Mouse (Mus musculus) right cerebral cortex, adult 18-20 months (tissue): Measurements from ENCODE around the gene Lrsam1.
"Not testable (repeated sequence)": the region's sequence is repeated elsewhere in the genome, so short reads cannot be mapped to it uniquely, and the experiment has no call there.

Source experiments
- DNase-seq: peaks from one replicate; pipeline ENCODE4 v3.0.0; 2022; ENCODE audit warnings: mixed read lengths

The Lrsam1 gene

GRCm38 (mm10) chr2:32961192-32961995 is at the start of gene Lrsam1, which contains the start of gene Rpl12:
Gene Lrsam1, minus strand, starts transcription at chr2:32961614.
Gene Rpl12, plus strand, starts transcription at chr2:32961559.
- peak; percentile 95 for DNase-seq

DNA sequence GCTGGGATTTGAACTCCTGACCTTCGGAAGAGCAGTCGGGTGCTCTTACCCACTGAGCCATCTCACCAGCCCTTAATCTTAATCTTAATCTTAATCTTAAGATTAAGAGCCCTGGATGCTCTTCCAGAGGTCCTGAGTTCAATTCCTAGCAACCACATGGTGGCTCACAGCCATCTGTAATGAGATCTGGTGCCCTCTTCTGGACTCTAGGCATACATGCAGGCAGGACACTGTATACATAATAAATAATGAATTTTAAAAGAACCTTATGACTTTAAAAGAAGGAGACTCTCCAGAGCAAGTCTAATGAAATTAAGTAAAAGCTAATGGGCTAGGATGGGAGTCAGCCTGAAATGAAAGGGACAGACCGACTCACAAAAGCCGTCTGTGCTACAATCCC is 47.6 kb upstream of the Lrsam1 start:
- DNase-seq: not testable (repeated sequence)

- no peak for DNase-seq
Measured at GRCm38 (mm10) chr2:33005041-33005440, 43.6 kb upstream of the Lrsam1 start.

DNA sequence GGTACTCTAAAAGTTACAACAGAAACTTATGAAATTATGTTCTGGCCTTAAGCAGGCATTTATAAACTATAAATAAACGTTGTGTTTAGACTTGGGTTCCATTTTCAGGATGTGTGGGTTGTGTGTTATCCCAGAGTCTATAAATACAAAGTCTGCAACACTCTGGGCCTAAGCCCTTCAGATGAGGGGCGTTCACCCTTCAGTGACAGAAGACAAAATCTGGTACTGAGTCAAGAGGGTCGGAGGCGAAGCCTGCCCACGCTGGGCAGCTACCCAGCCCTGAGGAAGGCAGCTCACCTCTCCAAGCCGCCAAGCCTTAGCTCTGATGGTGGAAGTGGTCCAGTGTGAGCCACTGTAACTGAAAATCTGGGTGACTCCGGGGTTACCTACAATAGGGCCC is 40.7 kb upstream of the Lrsam1 start:
- DNase-seq: peak; percentile 39

DNA sequence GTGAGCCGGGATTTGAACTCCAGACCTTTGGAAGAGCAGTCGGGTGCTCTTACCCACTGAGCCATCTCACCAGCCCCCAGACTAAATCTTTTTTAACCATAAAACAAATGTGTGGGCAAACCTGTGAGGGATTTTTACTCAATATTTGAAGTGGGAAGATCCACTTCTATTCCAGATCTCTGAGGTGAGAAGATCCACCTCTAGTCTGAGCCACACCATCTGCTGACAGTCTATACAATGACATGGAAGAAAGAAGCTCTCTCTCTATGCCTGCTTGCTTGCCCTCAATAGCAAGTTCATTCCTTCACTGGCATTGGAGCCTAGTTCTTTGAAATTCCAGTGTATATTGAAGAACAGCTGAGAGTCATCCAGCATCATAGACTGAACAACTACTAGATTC is 38.3 kb upstream of the Lrsam1 start:
- DNase-seq: no peak

DNA sequence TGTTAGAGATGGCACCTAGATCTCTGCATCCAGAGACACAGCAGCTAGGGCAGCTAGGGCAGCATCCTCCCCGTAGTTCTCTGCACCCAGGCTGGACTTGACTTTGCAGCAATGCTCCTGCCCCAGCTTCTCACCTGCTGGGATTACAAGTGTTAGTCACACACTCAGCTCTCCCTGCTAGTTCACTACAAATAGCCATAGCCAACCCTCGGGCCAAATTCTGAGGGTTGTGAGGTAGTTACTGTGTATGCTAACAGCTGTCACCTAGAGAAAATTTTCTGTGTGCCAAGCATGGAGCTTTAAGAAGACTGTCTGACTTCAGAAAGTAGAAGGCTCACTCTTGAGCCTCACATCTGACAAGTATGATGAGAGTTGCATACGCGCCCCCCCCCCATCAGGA is 36.4 kb upstream of the Lrsam1 start:
- peak; percentile 30 for DNase-seq

- DNase-seq: no peak
Measured at GRCm38 (mm10) chr2:32997081-32997480, 35.7 kb upstream of the Lrsam1 start.

GRCm38 (mm10) chr2:32992130-32992529 is 30.7 kb upstream of the Lrsam1 start:
- DNase-seq: no peak

- DNase-seq: no peak
Measured at GRCm38 (mm10) chr2:32990167-32990832, 28.9 kb upstream of the Lrsam1 start.

DNA sequence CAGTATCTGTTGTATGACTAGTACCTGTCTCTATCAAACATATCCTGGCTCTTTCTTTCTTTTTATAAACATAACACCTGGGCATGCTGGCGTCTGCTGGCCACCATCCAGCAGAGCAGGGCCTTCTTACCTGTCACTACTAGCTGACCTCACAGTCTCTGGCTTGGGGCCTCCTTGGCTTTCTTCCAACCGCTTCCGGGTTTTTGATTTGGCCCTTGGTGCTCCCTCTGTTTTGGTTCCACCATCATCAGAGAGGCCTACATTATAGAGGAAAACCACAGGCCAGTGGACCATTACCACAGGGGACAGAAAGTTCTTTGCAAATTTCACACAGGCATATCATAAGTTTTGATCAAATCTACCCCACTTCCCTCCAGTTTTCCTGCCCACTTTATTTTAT is 28.0 kb upstream of the Lrsam1 start:
- no peak for DNase-seq

DNA sequence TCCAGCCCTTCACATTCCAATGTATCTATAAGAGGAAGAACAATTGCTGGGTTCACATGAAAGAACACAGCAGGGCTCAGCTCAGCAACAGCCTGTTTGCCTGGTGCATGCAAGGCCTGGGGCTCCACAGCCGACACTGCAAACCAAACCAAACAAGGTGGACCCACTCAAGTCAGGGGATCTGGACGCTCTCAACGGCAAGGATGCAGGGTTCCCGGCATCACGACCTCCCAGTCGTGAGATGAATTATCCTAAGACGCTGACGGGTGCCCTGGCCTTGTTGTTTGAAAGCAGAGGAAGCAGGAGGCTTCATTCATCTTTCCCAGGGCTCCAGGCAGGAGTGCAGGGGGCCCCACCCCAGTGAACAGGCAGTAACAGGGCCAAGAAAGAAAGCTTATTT is 24.4 kb upstream of the Lrsam1 start:
- DNase-seq: no peak

- DNase-seq: no peak
Measured at GRCm38 (mm10) chr2:32983617-32984016, 22.2 kb upstream of the Lrsam1 start.

DNA sequence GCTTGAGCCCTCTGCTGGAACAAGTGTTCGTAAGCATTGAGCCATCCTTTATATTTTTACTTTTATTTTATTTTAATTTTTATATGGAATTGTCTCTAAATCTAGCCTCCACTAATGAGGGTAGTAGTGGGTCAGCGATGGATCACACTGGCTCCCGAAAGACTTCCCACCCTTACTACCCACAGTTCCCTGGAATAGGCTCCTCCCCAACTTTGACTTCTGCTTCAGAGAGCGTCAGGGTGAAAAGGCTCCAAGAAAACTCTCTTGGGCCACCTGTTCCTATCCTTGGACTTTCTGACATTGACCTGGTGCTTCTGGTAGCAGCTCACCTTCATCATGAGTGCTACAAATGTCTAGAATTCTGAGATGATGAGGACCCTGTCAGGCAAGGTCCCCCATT is 21.3 kb upstream of the Lrsam1 start:
- no peak for DNase-seq

DNA sequence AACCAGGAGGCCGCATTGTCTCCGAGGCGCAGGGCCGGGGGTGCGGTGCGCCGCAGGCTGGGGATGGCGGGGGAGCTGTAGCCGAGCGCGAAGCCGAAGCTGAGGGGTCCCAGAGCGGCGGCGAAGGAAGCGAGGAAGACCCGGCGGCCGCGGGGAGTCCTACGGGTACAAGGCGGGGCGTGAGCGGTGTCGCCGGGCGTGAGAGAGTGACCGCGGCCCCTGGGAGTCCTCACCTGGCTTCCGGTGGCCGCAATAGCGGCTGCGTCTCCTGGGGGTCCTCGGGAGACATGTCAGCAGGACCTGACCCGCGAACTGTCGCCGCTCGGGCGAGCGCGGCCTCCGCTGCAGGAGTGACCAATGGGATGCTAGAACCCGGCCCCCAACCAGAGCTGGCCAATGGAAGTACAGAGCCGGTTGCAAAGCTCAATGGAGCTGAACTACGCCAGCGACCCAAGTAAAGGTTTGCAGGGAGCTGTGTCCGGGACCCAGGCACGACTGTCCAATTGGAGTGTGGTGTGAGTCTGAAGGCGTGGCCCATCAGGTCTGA is 20.4 kb upstream of the Lrsam1 start, which contains the start of gene Slc2a8:
Gene Slc2a8, minus strand, starts transcription at position 359 of the 547 bp plus-strand sequence.
- DNase-seq: peak; percentile 96

GRCm38 (mm10) chr2:32981281-32981680 is 19.9 kb upstream of the Lrsam1 start:
- no peak for DNase-seq

DNA sequence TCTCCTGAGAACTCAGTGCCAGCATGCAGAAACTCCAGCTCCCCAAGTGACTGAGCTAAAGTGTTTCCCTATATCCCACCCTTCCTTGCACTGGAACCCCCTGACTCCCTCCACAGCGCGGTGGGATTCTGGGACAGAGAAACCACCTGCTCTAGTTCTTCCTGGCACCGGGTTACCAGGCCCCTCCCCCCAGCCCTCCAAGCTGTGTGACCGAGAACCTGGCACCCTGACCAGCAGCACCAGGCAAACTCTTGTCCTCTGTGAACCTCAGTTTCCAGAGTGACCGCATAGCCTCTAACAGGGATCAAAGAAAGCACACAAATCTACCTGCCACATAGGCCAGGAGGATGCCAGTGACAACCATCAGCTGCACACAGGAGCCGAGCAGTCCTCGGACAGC is 18.3 kb upstream of the Lrsam1 start:
- DNase-seq: no peak

GRCm38 (mm10) chr2:32978675-32979074 is 17.3 kb upstream of the Lrsam1 start:
- DNase-seq: no peak

DNA sequence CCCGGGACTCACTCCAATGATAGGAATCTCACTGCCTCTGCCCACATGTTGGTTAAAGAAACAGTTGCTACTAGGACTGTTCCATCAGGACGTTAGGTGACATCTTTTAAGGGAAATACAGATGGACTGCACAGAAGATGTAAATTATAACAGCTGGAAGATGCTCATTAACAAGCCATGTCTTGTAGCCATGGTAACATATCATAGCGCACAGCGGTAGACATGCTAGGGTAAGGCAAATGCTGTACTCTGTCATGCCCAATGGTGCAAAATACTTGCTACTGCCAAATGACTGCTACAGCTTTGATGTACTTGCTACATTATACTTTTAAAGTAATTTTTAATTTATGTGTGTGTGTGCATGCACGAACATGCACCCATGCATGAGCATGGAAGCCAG is 15.7 kb upstream of the Lrsam1 start:
- DNase-seq: no peak

DNA sequence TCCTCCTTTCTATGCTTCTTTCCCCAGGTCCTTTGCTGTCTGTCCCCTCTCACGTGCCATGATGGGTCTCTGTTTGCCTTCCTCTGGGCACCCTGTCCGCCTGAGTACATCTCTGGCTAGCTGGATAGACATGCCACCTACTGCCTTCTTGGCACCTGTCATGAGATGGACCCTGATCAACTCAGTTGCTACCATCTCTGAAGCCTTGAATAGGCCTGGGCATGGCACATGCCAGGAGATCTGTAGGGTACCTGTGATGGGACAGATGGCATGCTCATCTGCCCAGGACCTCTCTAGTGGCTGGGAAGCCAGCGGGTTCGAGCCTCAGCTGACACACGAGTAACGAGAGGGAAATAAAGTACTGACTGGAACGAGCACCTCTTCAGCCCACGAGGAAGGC is 12.8 kb upstream of the Lrsam1 start:
- no peak for DNase-seq

GRCm38 (mm10) chr2:32971235-32971634 is 9.8 kb upstream of the Lrsam1 start:
- DNase-seq: no peak

GRCm38 (mm10) chr2:32969326-32969725 is 7.9 kb upstream of the Lrsam1 start:
- DNase-seq: peak; percentile 42

DNA sequence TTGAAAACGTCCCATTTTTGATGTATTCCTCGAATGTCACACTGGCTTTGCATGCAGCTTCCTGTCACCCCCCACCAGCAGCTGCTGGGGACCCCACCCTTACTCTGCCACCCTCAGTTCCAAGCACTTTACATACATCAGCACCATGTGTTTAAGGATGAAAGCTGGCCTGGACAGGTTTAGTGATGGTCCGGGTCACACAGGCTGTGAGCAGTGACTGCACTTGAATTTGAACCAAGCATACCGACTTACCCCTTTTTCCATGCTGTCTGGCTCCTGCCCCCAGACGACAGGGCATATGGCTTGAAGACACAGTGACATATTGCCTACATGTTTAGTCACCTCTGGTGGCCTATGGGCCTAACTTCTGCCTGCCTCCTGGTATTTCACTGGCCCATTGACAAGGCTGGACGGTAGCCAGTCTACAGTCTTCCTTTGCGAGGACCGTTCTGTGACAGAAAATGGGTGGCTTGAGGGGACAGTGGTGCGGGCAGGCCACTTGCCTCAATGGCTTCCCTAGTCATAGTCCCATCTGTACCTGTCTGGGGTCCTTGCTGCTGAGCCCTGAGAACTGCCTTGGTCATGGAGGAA is 6.7 kb upstream of the Lrsam1 start:
- DNase-seq: no peak
